Mouse (Mus musculus) megakaryocyte-erythroid progenitor cell, adult 5-6 weeks (primary cell): ENCODE measurements around the gene 1700034I23Rik. TPM values are rescaled to one million over a fixed set of nuclear protein-coding genes. Genes with fewer than 3 reads are reported as not detected.
"Not testable (repeated sequence)": the region's sequence is repeated elsewhere in the genome, so short reads cannot be mapped to it uniquely, and the experiment has no call there.

Experiments
- ATAC-seq: replicated peaks from 2 replicates; pipeline ENCODE4 v1.8.0; 2016; ENCODE audit warnings: mild to moderate bottlenecking, inconsistent platforms; ENCODE audit not compliant: severe bottlenecking, poor library complexity, low FRiP score, low TSS enrichment
- total RNA-seq, 2 experiments: library from RNA; stranded (forward) in 1 of 2; stranded (reverse) in 1 of 2; fragments of 200-1000, 215-1000 nt in 1 of 2; fragments of >200 nt in 1 of 2; fragmentation: Nextera tagmentation in 1 of 2; gene quantifications; 2 replicates each; pipeline ENCODE4 v1.2.3; 2014 to 2017

1700034I23Rik gene
- not detected in 2 replicates for total RNA-seq (2014; fragmentation: Nextera tagmentation)
- total RNA-seq (2017), result not detected in 2 replicates

DNA sequence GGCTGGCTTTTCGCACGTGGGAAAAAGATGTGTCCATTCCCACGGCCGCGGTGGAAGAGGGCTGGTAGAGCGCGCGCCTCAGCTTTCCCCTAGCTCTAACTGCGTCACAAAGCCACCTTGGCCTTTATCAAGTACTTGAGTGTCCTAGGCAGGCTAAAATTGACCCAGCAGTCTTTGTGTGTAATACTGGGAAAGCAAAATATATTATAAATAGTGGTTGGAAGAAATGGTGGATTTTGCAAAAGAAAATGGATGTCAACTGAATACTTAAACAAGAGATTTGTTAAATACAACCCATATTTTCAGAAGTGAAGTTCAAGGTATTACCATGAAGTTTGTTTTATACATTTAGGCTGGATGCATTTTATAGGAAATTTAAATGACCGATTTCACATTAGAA, at the start of gene 1700034I23Rik:
Gene 1700034I23Rik (minus strand): TSS at position 101 of the 400 bp plus-strand sequence.
- not testable (repeated sequence) for ATAC-seq

DNA sequence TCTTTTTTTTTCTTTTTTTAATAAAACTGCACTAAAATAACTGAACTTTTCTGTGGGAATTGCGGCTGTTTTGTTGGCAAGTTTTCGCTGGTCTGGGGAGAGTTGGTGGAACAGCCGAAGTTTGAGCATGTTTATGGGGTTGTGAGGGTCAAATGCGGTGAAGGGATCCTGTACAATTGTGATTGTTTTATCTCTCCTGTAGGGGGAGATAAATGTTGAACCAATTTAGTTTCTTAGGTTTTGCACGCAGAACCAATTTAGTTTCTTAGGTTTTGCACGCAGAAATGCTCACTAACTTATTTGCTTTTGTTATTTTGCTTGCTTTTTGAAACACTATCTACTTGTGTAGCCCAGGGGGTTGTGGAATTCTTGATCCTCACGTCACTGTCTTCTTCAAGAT, 49.0 kb upstream of the 1700034I23Rik start:
- ATAC-seq, result peak; percentile 36; the same call in 1 of the 2 replicates

DNA sequence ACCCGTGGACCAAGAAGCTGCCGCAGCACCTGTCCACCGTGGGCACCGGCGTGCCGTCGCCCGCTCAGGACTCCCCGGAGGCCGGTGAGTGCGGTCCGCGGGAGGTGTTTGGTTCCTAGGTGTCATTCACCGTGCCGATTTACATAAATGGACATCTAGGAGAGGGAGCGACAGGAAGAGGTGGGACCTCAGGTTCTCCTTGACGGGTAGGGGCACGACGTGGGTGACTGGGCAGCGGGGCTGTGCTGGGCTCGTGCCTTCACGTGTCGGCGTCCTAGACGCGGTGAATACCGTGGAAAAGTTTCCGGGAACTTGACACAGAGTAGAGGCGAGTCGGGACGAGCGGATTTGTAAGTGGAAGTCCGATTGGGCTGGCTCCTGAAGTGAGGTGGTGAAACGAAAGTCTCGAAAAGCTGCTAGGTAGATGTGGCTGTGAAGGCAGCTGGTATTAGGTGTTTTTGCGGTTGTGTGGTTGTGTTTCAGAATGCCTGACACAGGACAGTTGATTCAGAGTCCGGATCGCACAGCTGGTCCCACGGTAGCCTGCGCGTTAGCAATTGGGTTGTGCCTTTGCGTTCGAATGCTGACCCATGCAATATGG, 48.4 kb upstream of the 1700034I23Rik start:
- ATAC-seq, result peak; percentile 47

DNA sequence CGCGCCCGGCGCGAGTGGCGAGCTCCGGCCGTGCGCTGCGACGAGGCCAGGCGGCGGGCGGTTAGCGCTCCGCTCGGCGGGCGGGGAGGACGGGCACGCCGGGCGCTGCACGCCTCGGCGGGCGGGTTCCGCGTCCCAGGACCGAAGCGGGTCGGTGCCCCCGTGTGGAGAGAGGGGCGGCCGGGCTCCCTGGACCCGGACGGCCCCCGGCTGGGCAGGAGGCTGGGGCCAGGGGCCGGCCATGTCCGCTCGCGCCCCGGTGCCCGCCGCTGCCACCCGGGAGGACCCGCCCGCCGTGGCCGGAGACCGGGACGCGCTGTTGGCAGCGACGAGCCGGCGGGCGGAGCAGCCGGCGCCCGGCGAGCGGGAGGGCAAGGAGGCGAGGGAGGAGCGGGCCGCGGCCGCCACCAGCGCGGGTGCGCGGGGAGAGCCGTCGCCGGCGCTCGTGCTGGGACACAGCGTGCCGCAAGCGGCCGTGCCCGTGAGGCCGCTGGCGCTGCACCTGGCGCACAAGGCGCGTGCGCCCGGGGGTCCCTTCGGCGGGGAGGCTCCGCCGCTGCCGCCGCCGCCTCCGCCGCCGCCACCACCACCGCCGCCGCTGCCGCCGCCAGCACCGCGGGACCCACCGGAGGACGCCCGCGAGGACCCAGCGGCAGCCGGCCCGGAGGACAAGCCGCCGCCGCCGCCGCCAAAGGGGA, 47.7 kb upstream of the 1700034I23Rik start:
- no peak for ATAC-seq

DNA sequence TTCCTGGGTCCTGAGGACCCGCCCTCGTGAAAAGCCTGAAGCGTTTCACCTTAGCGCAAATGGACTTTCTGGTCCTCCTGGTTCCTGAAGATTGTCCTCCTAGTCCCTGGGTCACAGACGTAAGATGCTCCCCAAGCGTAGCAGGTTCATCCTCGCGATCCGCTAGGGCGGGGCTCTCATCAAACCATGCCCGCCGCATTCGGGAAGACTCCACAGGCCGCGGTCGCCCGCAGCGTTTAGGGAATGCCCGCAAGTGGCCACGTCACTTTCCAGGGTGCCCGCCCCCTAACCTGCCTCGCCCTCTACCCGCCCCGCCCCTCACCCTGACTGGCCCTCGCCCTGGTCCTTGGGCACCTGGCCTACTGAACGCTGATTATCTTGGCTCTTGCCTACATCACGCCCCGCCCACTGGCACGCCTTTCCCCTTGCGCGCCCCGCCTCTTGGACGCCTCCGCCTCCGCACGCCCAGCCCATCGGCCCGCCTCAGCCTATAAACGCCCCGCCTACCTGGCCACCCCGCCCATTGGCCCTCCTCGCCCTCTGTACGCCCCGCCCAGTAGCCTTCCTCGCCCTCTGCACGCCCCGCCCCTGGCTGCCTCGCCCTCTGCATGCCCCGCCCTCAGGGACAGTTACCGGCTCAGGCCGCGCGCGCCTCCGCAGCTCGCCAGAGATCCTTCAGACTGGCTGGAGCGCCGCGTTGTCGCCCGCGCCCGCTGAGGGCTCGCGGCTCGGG, 47.0 kb upstream of the 1700034I23Rik start, which contains the start of gene Larp1b:
Gene Larp1b (plus strand): TSS at position 659 of the 733 bp plus-strand sequence.
- peak; percentile 92 for ATAC-seq

DNA sequence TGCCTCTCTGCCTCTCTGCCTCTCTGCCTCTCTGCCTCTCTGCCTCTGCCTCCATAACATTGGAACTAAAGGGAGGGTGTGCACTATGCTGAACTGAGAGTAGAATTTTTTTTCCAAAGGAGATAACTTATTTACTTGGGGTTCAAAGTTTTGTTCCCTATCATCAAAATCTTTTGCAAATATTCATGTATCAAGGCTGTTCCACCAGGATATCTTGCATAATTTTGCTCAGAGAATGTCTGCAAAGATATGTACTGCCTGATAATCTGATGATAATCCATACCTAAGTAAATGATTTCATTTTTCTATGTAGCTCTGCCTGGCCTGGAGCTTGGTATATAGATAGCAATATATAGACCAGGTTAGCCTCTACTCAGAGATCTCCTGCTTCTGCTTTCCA, 36.7 kb upstream of the 1700034I23Rik start:
- ATAC-seq, result no peak

DNA sequence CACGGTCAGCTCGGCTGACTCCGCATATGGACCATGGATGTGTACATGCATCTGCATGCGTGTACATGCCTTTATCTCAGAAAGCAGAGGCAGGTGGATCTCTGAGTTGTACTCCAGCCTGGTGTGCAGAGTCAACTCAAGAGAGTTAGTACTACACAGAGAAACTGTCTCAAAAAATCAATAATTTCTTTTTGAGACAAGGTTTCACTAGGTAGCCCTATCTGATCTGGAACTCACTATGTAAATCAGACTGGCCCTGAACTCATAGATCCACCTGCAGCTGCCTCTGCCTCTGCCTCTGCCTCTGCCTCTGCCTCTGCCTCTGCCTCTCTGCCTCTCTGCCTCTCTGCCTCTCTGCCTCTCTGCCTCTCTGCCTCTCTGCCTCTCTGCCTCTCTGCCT, 36.2 kb upstream of the 1700034I23Rik start:
- ATAC-seq, result no peak

DNA sequence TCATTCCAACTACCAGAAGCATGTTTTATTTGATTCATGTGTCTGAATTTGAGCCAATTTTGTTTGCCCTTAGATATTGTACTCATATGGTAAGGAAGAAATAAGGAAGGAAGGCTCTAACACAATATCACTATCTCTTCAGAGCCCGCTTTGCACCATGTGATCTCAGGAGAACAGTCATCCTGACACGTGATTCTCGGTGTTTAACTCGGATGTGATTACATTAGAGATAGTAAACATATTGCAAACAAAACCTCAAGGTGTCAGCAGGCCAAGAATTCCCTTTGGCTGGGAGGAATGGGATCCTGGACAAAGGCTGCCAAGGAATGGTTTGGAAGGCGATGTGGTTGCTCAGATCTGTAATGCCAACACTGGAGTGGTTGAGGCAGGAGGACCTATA, 35.8 kb upstream of the 1700034I23Rik start:
- ATAC-seq, result no peak

DNA sequence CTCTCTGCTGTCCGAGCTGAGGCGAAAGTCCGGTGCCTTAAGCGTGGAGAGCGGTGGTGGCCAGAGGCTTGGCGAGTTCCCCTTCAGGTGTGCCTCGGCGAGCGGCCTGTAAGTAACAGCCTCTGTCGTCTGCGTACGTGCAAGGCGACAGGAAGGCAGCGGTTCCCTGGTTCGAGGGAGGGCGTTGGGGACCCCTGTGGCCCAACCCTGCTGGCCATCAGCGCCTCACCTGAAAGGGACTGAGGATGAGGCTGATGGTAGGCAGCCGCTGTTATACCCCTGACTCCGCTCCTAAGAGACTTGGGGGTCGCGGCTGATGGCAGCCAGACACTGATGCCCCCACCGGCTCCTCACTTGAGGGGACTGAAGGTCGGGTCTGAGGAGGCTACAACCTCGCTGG, 8.0 kb downstream of the 1700034I23Rik start:
- peak; percentile 62; the same call in 1 of the 2 replicates for ATAC-seq

DNA sequence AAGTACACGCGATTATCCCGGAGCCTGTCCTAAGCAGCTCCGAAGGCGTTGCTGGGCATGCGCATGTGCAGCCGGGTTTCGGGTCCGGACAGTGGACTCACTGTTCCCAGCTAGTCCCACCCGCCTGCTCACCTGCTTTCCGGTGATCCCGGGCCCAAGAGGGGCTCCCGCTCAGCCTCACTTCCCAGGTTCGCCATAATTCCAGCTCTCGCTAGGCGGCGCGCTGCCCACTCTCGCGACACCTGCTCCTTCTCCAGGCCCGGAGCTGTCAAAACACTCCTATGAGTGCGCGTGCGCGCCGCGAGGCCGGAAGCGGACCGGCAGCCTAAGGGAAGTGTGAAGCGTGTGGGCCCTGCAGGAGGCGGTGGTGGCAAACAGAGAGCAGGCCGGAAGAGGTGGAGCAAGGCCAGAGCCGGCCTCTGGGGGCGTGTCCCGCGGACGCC, 8.5 kb downstream of the 1700034I23Rik start:
- ATAC-seq, result peak; percentile 98

DNA sequence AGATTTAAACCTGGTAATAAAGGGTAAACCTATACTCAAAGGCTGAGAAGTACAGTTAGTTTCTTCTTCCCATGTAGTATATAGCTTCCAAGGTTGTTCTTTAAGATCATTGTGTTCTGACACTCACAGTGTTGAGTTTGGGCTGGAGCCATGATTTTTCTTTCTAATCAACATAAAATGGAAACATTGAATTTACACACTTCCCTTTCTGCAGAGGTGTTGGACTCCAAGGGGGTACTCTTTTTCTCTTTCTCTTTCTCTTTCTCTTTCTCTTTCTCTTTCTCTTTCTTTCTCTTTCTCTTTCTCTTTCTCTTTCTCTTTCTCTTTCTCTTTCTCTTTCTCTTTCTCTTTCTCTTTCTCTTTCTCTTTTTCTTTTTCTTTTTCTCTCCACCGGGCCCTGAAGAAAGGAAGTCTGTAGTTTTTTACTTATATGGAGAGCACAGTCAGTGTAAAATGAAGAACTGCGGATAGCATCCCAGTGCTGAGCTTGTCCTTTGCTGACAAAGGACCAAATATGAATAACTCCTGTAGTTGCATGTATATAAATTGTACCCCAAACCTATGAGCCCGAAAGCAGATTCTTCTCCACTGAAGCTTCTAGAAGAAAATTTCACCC, 49.1 kb downstream of the 1700034I23Rik start:
- not testable (repeated sequence) for ATAC-seq

Other genes with a start within 250 kb of the 1700034I23Rik start
- gene Slc25a31, start 193.7 kb downstream of the 1700034I23Rik start, total RNA-seq (2014; fragmentation: Nextera tagmentation), result not detected in 2 replicates
- not detected in 2 replicates for gene Slc25a31, start 193.7 kb downstream of the 1700034I23Rik start, total RNA-seq (2017)
- 48.6 and 53.6 TPM in 2 replicates for gene Hspa4l, start 158.0 kb downstream of the 1700034I23Rik start, total RNA-seq (2014; fragmentation: Nextera tagmentation)
- gene Hspa4l, start 158.0 kb downstream of the 1700034I23Rik start, total RNA-seq (2017), result 63.4 and 75.8 TPM in 2 replicates
- 52.2 and 57.5 TPM in 2 replicates for gene Plk4, start 102.5 kb downstream of the 1700034I23Rik start, total RNA-seq (2014; fragmentation: Nextera tagmentation)
- gene Plk4, start 102.5 kb downstream of the 1700034I23Rik start, total RNA-seq (2017), result 87.5 and 111 TPM in 2 replicates
- 16.7 and 20.2 TPM in 2 replicates for gene Mfsd8, start 55.7 kb downstream of the 1700034I23Rik start, total RNA-seq (2014; fragmentation: Nextera tagmentation)
- gene Mfsd8, start 55.7 kb downstream of the 1700034I23Rik start, total RNA-seq (2017), result 3.2 and 7.7 TPM in 2 replicates
- 6.1 and 7.0 TPM in 2 replicates for gene Abhd18, start 55.6 kb downstream of the 1700034I23Rik start, total RNA-seq (2014; fragmentation: Nextera tagmentation)
- gene Abhd18, start 55.6 kb downstream of the 1700034I23Rik start, total RNA-seq (2017), result 3.6 and 10.6 TPM in 2 replicates
- gene Larp1b, start 47.3 kb upstream of the 1700034I23Rik start, total RNA-seq (2014; fragmentation: Nextera tagmentation), result 45.1 and 46.2 TPM in 2 replicates
- gene Larp1b, start 47.3 kb upstream of the 1700034I23Rik start, total RNA-seq (2017), result 87.9 and 89.4 TPM in 2 replicates
- gene Pgrmc2, start 180.5 kb upstream of the 1700034I23Rik start, total RNA-seq (2014; fragmentation: Nextera tagmentation), result 26.1 and 40.8 TPM in 2 replicates
- gene Pgrmc2, start 180.5 kb upstream of the 1700034I23Rik start, total RNA-seq (2017), result 17.3 and 19.4 TPM in 2 replicates